Mouse (Mus musculus): ENCODE data around the gene Gse1.

Gene Gse1

DNA sequence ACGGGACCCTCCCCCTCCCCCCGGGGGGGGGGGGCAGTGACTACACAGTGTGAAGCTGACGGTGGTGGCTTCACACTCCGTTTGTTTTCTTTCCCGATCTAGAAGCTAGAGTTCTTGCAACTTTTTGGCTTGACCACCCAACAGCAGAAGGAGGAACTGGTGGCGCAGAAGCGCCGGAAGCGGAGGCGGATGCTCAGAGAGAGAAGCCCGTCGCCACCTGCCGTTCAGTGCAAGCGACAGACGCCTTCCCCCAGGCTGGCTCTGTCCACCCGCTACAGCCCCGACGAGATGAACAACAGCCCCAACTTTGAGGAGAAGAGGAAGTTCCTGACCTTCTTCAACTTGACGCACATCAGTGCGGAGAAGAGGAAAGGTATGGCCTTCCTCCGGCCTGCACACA, 344.3 kb downstream of the Gse1 start:
- 56% methylated on average over 21 of the region's 21 CpGs for WGBS

DNA sequence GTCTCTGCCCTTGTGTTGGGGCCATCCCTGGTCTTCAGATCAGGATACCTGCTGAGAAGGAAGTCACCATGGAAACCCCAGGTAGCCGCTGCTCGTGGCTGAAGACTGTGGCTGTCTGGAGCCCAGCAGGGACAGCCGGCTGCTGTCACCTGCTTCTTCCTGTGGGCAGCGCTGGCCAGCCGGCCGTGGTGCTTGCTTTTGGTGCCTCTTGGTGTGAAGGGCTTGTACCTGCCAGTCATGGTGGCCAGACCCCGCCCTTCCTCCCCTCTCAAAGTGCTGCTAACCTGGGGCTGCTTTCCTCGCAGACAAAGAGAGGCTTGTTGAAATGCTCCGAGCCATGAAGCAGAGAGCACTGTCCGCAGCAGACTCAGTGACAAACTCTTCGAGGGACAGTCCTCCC, 345.6 kb downstream of the Gse1 start:
- WGBS, result 84% methylated on average over 11 of the region's 11 CpGs

DNA sequence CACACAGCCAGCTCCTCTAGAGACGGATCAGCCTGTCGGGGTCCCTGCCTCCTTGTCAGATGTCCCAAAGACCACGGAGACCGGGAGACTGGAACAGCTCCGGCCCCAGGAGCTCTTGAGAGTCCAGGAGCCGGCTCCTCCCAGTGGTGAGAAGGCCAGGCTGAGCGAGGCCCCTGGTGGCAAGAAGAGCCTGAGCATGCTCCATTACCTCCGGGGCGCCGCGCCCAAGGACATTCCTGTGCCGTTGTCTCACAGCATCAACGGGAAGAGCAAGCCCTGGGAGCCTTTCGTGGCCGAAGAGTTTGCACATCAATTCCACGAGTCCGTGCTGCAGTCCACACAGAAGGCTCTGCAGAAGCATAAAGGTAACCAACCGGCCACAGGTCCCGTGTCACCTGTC, 346.7 kb downstream of the Gse1 start:
- WGBS, result 86% methylated on average over 19 of the region's 19 CpGs

DNA sequence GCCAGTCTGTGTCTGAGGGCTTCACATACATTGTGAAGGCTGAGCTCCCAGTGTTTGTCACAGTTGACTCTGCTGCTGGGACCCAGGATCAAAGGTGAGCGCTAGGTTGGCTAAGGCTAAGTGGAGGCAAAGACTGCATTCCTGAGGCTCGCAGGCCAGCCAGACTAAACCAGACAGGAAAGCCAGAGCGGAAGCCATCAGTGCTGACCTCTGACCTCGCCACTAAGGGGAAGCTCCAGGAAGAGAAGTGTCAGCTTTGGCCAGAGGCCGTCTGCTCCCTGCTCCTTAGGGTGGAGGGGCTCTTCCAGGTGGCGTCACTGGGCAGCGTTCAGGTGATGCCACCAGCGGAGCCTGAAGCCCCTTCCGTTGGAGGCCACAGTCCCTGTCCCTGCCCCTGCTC, 347.5 kb downstream of the Gse1 start:
- 86% methylated on average over 9 of the region's 9 CpGs for WGBS

DNA sequence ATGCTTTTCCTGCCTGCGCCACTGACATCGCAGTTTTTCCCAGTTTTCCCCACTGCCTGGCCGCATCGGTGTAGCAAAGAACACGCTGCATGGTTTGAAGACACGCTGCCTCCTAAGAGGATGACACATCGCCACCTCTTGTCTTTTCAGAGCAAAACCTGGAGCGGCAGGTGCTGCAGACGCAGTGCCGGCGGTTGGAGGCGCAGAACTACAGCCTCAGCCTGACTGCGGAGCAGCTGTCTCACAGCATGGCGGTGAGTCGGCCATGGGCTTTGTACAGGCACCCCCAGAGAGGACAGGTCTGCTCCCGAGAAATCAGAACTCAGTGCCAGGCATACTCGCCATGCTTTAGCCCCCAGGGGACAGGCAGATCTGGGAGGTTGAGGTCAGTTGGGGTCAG, 349.6 kb downstream of the Gse1 start:
- WGBS, result 78% methylated on average over 17 of the region's 17 CpGs

DNA sequence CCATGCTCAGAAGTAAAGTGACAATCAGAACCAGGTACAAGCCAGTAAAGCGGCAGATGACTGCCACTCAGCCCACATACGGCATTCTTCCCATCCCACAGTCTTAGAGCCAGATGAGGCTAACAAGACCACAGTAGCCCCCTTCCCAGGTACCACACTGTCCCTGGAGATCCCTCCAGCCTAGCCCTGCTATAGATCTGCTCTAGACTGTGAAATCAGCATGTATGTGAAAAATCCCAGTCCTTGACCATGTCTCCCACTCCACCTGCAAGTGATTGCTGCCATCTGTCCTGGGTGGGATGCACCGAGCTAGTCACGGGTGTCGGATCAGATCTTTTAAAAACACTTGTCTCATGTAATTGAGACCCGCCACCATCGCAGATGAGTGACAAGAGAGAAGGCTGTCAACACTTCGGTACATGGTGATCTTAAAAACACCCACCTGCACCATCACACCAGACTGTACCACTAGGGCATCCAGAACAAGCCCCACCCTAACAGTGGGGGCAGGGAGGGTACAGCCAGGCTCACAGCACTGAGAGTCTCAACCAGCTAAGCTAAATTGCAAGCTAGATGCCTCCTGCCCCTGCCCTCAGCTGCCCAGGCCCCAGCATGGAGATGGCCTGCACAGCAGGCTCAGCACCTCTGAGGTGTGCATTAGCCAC, 352.2 kb downstream of the Gse1 start:
- WGBS, result 74% methylated on average over 8 of the region's 8 CpGs

DNA sequence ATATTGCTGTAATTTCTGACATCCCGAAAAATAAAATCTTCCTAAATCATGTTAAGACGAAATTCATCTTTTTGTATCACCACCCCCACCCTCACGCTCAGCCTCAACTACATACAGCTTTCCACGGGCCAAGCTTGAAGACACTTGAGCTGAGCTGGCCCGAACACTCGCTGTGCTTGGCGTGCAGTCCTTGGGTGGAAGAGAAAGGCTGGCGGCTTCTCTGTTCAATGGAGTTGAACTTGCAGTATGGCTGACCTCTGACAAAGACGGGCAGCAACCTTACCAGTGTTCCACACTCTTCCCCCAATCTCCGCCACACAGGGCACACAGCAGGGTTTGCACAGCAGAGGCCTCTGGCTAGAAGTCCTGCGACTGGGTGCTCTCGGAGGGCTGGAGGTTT, 353.1 kb downstream of the Gse1 start:
- 83% methylated on average over 12 of the region's 12 CpGs for WGBS

DNA sequence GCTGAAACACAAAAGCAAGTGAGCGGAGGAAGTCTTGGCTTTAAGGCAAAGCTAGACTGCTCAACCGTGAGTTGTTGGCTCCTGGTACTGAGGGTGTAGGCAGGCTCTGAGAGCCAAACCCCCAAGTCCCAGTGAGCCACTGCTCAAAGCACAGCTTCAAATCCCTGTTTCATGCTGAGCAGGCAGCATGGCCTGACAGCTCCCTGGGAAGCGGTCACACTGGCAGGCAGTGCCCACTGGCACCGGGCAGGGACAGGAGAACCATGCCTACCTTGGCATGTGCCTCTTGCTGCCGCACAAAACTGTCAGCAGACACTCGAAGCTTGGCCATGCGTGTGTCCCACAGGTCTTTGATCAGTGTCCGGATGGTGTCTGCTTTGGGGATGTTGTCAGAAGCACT, 353.6 kb downstream of the Gse1 start:
- 74% methylated on average over 8 of the region's 8 CpGs for WGBS

DNA sequence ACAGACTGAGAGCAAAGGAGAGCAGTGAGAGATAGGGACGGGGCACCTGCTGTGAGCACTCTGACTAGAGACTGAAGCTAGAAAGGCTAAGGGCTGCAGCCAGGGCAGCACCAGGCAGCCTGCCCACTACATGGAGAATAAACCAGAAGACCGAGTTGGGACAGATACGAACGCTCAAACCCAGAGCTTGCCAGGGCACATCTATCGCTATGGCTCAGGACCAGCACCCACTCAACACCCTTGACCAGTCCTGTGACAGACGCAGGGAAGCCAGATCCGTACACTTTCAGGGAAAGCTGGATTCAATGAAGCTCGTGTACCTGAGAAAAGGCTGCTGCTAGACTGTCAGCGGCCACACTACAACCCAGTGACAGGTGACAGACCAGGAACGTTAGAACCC, 357.3 kb downstream of the Gse1 start:
- WGBS, result 92% methylated on average over 10 of the region's 10 CpGs

DNA sequence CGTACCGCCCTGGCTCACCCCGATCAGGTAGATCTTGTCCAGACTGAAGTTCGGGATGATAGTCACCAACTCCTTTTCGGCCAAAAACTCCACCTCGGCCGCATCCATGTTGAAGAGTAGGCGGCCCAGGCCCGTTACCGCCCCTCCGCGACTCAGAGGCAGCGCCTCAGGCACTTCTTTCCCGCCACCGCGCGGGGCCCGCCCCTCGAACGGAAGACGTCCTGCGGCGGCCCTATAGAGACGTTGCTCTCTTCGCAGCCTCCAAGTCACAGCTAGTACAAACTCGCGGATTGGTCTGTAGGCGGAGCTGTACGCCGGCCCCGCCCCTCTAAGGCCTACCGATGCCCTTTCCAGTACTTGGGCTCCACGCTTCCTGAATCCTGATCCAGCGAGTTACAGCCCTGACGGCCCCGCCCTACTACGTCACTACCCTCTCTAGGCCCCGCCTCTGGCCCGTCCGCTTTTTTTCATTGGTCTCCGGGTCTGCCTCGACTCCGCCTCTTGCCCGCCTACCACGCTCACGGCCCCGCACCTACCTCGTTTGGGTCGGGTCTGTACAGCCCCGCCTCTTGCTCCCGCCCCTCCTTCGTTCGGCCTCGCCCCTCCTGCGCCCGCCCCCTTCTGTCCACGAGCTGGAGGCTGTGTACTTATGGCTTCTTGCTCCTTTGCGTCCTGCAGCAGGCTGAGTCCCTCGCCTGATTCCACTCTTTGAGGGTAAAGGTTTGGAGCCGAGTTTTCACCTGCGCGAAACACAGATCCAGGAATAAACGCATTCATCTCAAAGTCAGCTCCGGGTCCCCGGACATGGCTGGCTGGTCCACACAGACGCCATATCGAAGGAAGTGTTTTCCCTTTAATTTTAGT, 360.9 kb downstream of the Gse1 start, which contains the start of gene Gins2:
Gins2 (minus strand) TSS at position 397 of the 864 bp plus-strand sequence.
- under 1% methylated on average over 67 of the region's 67 CpGs for WGBS

DNA sequence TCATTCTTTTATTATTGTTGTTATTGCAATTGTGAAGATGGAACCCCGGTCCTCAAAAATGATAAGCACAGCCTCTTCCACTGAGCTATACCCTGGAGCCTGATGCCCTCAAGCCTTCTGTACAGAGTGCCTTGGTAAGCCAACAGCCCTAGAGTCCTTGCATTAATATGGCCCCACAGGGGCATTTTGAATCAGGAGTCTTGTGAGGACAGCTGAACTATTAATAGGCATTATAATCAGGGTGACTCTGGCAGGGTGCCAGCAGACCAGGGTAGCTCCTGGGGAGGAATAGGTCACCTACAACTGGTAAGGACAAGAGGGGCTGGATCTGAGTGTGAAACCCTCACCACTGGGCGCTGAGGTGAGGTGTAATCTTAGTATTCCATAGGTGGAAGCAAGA, 361.7 kb downstream of the Gse1 start:
- WGBS, result 57% methylated on average over 2 of the region's 2 CpGs

DNA sequence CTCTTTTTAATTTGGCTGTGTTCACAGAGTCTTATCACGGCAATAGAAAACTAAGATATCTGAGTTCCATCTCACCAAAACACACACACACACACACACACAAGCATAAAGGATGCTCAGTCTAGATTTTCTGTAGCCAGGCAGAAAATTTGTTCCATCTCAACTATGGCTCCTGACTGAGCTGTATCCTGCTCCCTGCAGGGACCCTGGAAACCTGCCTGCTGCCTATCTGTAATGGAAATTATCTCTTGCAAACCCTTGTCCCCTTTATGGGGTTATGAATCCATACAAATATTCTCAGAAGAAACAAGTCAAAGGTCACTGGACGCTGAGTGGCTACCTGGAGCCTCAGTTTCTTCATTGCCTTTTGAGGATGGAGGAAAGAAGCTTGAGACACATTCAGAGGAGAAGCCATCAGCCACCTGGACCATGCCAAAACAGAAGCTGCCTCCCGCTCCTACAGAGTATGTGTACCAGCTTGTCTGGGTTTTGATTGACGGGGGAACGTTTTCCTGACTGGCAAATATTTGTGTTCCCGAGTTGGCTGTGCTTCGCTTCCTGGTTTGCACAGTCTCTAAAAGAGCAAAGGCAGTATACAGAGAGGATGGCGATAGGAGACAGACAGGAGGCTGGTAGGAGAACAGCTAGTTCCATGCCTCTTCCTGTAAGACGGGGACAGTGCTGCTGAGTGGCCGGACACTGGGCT, 363.5 kb downstream of the Gse1 start:
- WGBS, result 49% methylated on average over 10 of the region's 10 CpGs

DNA sequence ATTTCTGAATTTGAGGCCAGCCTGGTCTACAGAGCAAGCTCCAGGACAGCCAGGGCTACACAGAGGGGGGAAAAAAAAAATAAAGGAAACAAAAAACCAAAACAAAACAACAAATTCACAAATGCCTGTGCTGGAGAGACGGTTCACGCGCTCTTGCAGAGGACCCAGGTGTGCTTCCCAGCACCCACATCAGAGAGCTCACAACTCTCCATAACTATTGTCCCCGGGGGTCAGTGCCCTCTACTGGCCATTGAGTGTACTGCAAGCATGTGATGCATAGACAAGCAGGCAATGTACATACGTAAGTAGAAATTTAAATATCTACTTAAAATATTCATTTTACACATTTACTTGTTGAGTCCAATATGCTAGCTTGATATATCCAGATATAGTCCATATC, 366.3 kb downstream of the Gse1 start:
- 87% methylated on average over 5 of the region's 5 CpGs for WGBS

DNA sequence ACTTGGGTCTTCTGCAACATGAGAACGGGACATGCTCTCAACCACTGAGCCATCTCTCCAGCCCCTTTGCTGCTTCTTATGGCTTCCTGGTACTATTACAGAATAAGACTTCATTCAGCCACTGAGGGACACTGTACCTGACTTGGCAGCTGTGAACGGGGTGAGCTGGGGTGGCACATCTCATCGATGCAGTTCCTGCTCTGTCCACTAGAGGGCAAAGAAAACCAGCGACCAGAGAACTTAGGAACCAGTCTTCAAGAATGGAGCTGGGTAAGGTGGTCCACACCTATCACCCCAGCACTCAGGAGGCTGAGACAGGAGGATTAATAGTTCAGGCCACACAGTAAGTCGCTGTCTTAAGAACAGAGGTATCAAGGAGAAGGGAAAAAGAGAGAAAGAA, 367.7 kb downstream of the Gse1 start:
- WGBS, result 11% methylated on average over 5 of the region's 5 CpGs

DNA sequence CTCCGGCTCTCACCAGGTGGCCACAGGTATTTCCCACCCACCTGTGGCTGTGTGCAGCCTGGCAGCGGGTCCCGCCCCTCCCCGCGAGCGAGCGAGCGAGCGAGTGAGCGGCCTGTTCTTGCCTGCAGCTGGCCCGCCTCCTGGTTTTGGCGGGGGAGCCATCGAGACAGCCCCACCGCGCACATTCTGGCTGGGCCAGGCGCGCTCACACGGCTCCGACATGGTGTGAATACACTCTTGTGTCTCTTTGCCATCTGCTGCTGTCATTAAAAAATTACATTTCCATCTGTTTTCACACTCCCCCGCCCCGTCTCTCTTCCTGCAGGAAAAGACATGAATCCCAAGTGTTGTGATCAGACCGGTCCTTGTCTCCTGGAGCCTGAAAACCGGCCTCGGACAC, 370.3 kb downstream of the Gse1 start:
- 22% methylated on average over 24 of the region's 24 CpGs for WGBS

DNA sequence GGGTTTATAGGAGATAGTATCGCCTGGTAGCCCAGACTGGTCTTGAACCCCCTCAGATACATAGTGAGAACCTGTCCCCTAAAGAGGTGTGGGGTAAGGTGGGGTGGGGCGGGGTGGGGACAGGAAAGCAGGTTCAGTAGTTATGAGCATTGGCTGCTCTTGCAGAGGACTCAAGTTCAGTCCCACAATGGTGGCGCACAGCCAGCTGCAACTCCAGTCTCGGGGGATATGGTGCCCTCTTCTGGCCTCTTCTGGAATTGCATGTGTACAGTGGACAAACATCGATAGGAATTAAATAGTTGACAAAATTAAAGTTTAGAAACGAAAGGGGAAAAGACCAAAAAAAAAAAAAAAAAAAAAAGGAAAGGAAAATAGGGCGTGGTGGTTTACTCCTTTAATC, 371.2 kb downstream of the Gse1 start:
- 44% methylated on average over 7 of the region's 7 CpGs for WGBS

DNA sequence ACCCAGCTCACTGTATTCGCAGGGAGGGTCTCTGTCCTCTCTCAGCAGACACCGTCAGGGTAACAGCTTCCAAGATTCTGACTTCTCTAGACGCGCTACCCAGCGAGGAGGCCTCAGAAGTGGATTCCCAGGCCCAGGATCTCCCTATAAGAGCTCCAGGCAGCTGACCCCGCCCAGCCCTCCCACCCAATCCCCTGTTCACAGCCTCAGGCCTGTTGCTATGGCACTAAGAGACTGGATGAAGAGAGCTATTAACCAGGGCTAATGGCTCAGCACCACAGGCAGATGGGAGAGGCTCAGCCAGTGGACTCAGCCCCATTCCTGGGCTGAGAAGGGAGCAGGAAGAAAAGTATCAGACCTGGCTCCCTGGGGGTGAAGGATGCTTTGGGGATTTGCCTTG, 374.4 kb downstream of the Gse1 start:
- whole genome bisulfite sequencing, result 77% methylated on average over 6 of the region's 6 CpGs

DNA sequence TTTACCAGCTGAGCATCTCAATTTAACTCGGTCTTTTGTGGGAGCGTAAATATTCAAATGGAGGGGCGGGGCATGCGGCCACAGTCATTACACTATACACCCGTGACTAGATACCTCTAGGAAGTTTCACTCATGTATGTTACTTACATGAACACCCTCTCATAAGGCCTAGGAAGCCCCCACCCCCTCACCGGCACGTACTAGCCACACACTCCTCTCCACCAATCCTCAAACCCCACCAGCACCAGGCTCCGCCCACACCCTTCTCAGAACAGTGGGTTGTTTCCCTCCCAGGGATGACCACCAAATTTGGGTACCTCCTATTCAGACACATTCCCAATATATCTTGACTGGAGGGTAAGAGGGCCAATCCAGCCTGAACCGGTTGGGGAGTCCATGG, 379.2 kb downstream of the Gse1 start:
- 69% methylated on average over 9 of the region's 9 CpGs for WGBS

DNA sequence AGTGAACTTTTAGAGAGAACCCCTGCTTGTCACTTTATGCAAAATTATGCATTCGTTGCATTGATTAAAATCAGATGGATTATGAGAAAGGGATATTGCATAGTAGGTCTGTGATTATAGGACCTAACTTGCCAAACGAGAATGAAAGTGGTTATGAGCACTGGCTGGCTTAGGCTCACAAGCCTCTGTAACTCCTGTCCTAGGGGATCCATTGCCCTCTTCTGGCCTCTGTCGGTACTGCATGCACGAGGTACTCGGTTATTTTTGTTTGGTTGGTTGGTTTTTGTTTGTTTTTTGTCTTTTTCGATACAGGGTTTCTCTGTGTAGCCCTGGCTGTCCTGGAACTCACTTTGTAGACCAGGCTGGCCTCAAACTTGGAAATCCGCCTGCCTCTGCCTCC, 379.6 kb downstream of the Gse1 start:
- WGBS, result 12% methylated on average over 7 of the region's 7 CpGs

DNA sequence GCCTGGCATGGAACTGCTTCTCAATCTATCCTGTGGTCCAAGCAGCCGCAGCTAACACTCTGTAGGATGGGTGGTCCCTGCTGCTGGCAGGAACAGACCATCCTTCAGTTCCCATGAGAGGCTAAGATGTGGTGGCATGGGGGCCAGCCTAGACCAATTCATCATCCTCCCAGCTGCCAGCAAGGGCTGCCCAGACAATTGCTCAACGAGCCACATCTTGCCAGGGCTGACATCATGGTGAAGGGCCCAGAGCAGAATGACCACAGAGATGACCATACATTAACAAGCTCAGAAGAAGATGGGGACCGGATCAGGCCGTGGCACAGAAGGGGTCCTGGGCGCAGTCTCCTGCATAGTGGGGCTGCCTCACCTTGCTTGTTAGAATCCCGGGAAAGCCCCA, 382.6 kb downstream of the Gse1 start:
- WGBS, result 84% methylated on average over 6 of the region's 6 CpGs

DNA sequence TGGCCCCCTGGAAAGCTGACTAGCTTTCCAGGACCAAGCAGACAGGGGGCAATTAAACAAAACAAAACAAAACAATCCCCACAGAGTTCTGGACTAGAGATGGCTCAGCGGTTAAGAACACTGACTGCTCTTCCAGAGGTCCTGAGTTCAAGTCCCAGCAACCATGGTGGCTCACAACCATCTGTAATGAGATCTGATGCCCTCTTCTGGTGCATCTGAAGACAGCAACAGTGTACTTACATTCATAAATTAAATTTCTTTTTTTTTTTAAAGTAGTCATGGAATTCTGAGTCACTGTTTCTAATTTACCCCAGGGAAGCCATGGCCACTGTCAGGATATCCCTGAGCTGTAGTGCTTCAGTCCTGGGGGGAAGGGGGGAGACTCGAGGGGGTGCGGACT, 386.2 kb downstream of the Gse1 start:
- WGBS, result 88% methylated on average over 3 of the region's 3 CpGs

All from cerebral cortex, adult 2 months (tissue).